8 mouse cellular contexts compared by ENCODE assay signal in genomic region chr19:25635622-25636244, GRCm38 (mm10). TPM values are rescaled to one million over a fixed set of nuclear protein-coding genes. Genes with fewer than 3 reads are reported as not detected.
A peak's percentile ranks its signal among the peaks of the same experiment; 100 is the strongest.
DNase-seq lines count a peak whose midpoint lies in the region; ATAC-seq lines count a peak whose summit lies in the region.

No protein-coding gene starts in this region.

- H3K4me2 ChIP-seq in hindbrain, embryonic 11.5 days (replicated peaks; ENCODE audit: low read depth, low read length) = peak overlapping the region; percentile 45
- peak overlapping the region; percentile 61 for H3K4me2 ChIP-seq in lung, embryonic 15.5 days

- 14% methylated on average over 22 of the region's 22 CpGs for WGBS in hindbrain, embryonic 11.5 days
- WGBS in lung, embryonic 15.5 days = 10% methylated on average over 22 of the region's 22 CpGs

- no peaks in the 10 kb centered on the region for H3K27me3 ChIP-seq in hindbrain, embryonic 11.5 days (ENCODE audit: control insufficient read depth, insufficient read depth, low read length)
- peaks cover 5% of the 10 kb centered on the region; the same call in 1 of the 2 replicates for H3K27me3 ChIP-seq in lung, embryonic 15.5 days

- ATAC-seq in frontal cortex, adult (ENCODE audit: low TSS enrichment) = peak; percentile 82
- peak; percentile 71 for ATAC-seq in hindbrain, embryonic 11.5 days (ENCODE audit: low FRiP score)
- no peak; the same call in 1 of the 2 replicates for ATAC-seq in lung, embryonic 15.5 days (ENCODE audit: borderline replicate concordance, extremely low read depth, low FRiP score, low TSS enrichment)
- no peak for ATAC-seq in erythroblast, adult 5-6 weeks (replicated peaks; ENCODE audit: low FRiP score, poor library complexity, severe bottlenecking)

- no peak overlapping the region for H3K27ac ChIP-seq in hindbrain, embryonic 11.5 days (ENCODE audit: low read depth, low read length)
- H3K27ac ChIP-seq in lung, embryonic 15.5 days = no peak overlapping the region

- no peaks in the 10 kb centered on the region for H3K36me3 ChIP-seq in hindbrain, embryonic 11.5 days (ENCODE audit: control insufficient read depth, insufficient read depth, low read length)
- H3K36me3 ChIP-seq in lung, embryonic 15.5 days = no peaks in the 10 kb centered on the region

- peak overlapping the region; percentile 46; the same call in 1 of the 2 replicates for H3K9ac ChIP-seq in hindbrain, embryonic 11.5 days (ENCODE audit: low read depth, low read length)
- peak overlapping the region; percentile 24; the same call in 1 of the 2 replicates for H3K9ac ChIP-seq in lung, embryonic 15.5 days

- H3K4me1 ChIP-seq in hindbrain, embryonic 11.5 days (replicated peaks; ENCODE audit: control insufficient read depth, insufficient read depth, low read length) = no peaks in the 10 kb centered on the region
- H3K4me1 ChIP-seq in lung, embryonic 15.5 days = peaks cover 6% of the 10 kb centered on the region; the same call in 1 of the 2 replicates

- DNase-seq in WW6 (ENCODE audit: low read depth, low spot score) = peak; percentile 57
- DNase-seq in cerebellum, adult 8-10 months = peak; percentile 11
- DNase-seq in hindbrain, embryonic 11.5 days (ENCODE audit: low spot score) = peak; percentile 91
- DNase-seq in layer of hippocampus, adult 9-10 months (ENCODE audit: low spot score) = peak; percentile 37
- DNase-seq in retina, postnatal 1 day = peak; percentile 80

- H3K9me3 ChIP-seq in hindbrain, embryonic 11.5 days (ENCODE audit: control insufficient read depth, low read length) = no peaks in the 10 kb centered on the region
- H3K9me3 ChIP-seq in lung, embryonic 15.5 days = no peaks in the 10 kb centered on the region

- H3K4me3 ChIP-seq in hindbrain, embryonic 11.5 days (ENCODE audit: low read depth, low read length) = peak overlapping the region; percentile 25
- H3K4me3 ChIP-seq in lung, embryonic 15.5 days = peak overlapping the region; percentile 35

RNA-seq across cellular contexts. Expression of gene Dmrt3, which starts 25.6 kb away (rescaled TPM):
- polyA plus RNA-seq in hindbrain, embryonic 11.5 days (2014; fragmentation: Nextera tagmentation; extraction: Ambion mirVana) = 0.67 and 1.2 TPM in 2 replicates
- 0.29 and 0.43 TPM in 2 replicates for polyA plus RNA-seq in lung, embryonic 15.5 days (2015; fragmentation: Nextera tagmentation; extraction: Ambion mirVana)
- total RNA-seq in erythroblast, adult 5-6 weeks (2015; ENCODE audit: low replicate concordance) = not detected in 2 replicates
- total RNA-seq in erythroblast, adult 5-6 weeks (2017; ENCODE audit: low replicate concordance) = not detected in 2 replicates

RNA-seq across cellular contexts. Expression of gene Dmrt2, which starts 36.5 kb away (rescaled TPM):
- polyA plus RNA-seq in hindbrain, embryonic 11.5 days (2014; fragmentation: Nextera tagmentation; extraction: Ambion mirVana) = 3.0 and 3.4 TPM in 2 replicates
- 0.76 and 1.6 TPM in 2 replicates for polyA plus RNA-seq in lung, embryonic 15.5 days (2015; fragmentation: Nextera tagmentation; extraction: Ambion mirVana)
- not detected in 2 replicates for total RNA-seq in erythroblast, adult 5-6 weeks (2015; ENCODE audit: low replicate concordance)
- not detected in 2 replicates for total RNA-seq in erythroblast, adult 5-6 weeks (2017; ENCODE audit: low replicate concordance)

Comparison
In these comparisons a context has a peak if more than half of its experiments do, and no peak if none do; other contexts are left out.
1. DNase-seq: peak in every context shown above with its lines; median percentile 91 in hindbrain, embryonic 11.5 days; 80 in retina, postnatal 1 day; 57 in WW6; 37 in layer of hippocampus, adult 9-10 months; 11 in cerebellum, adult 8-10 months.
2. ATAC-seq: peak in frontal cortex, adult (single experiment) and hindbrain, embryonic 11.5 days (single experiment); none in lung, embryonic 15.5 days (single experiment) and erythroblast, adult 5-6 weeks (single experiment).